Mouse (Mus musculus) midbrain, postnatal 0 days (tissue): ENCODE data around the gene Ston2. TPM values are rescaled to one million over a fixed set of nuclear protein-coding genes. Genes with fewer than 3 reads are reported as not detected.

Experiments used
- ATAC-seq: fragments of 200-750 bp; cut with Nextera tagmentation; 2 replicates; pipeline ENCODE4 v1.8.0; 2017; ENCODE audit warnings: moderate number of reproducible peaks, mild to moderate bottlenecking, moderate TSS enrichment, moderate library complexity; ENCODE audit not compliant: low FRiP score
- DNase-seq: peaks from one replicate; pipeline ENCODE4 v3.0.0-alpha.2; 2015; ENCODE audit warnings: low spot score
- H3K27ac ChIP-seq: fragments of 300-500 bp; sonication (generic); 2 replicates; pipeline ENCODE4 v1.5.1; 2014; ENCODE audit warnings: low read depth, mild to moderate bottlenecking, low read length, mixed read lengths
- H3K27me3 ChIP-seq: fragments of 300-500 bp; sonication (generic); 2 replicates; pipeline ENCODE4 v1.6.1; 2014; ENCODE audit warnings: low read length, control low read depth, mixed read lengths; ENCODE audit not compliant: insufficient read depth
- H3K36me3 ChIP-seq: fragments of 300-500 bp; sonication (generic); 2 replicates; pipeline ENCODE4 v1.6.1; 2014; ENCODE audit warnings: low read length, control low read depth, mixed read lengths; ENCODE audit not compliant: insufficient read depth
- H3K4me1 ChIP-seq: fragments of 300-500 bp; sonication (generic); 2 replicates; pipeline ENCODE4 v1.6.1; 2014; ENCODE audit warnings: mild to moderate bottlenecking, control low read depth, antibody characterized with exemption, low read length, mixed read lengths; ENCODE audit not compliant: insufficient read depth
- H3K4me2 ChIP-seq: fragments of 300-500 bp; sonication (generic); 2 replicates; pipeline ENCODE4 v1.6.1; 2014; ENCODE audit warnings: low read depth, mild to moderate bottlenecking, low read length, mixed read lengths; ENCODE audit not compliant: poor library complexity, severe bottlenecking
- H3K4me3 ChIP-seq: fragments of 300-500 bp; sonication (generic); 2 replicates; pipeline ENCODE4 v1.5.1; 2014; ENCODE audit warnings: low read depth, mild to moderate bottlenecking, low read length, moderate library complexity
- H3K9ac ChIP-seq: fragments of 300-500 bp; sonication (generic); replicated peaks from 2 replicates; pipeline ENCODE4 v1.6.1; 2014; ENCODE audit warnings: mild to moderate bottlenecking, low read length, moderate library complexity, mixed read lengths; ENCODE audit not compliant: poor library complexity, severe bottlenecking
- H3K9me3 ChIP-seq: fragments of 300-500 bp; sonication (generic); 2 replicates; pipeline ENCODE4 v1.6.1; 2016; ENCODE audit warnings: low read length, control low read depth
- CTCF ChIP-seq: IDR thresholded peaks from 2 replicates; pipeline ENCODE4 v1.5.1; 2016; ENCODE audit warnings: antibody characterized with exemption, mild to moderate bottlenecking
- WGBS: fragments of 180-500 bp; shearing (Covaris S2); extraction: QIAGEN DNeasy Blood & Tissue Kit; methylation state at CpG from one replicate; pipeline ENCODE4 v1.1.7; 2014; 5-methylcytosine and 5-hydroxymethylcytosine counted together
- polyA plus RNA-seq: library from polyadenylated mRNA; unstranded; fragments of >200 nt; fragmentation: Nextera tagmentation; extraction: Ambion mirVana; gene quantifications from 2 replicates; pipeline ENCODE4 v1.2.1, GENCODE M21; 2015
- total RNA-seq: library from RNA; depleted of rRNA; stranded (reverse); fragments of >200 nt; gene quantifications from 2 replicates; pipeline ENCODE4 v1.2.3, GENCODE M21; 2014

The Ston2 gene
- total and polyA plus RNA-seq, 2 experiments from 2014 or later = 7.4 to 16.8 TPM

DNA sequence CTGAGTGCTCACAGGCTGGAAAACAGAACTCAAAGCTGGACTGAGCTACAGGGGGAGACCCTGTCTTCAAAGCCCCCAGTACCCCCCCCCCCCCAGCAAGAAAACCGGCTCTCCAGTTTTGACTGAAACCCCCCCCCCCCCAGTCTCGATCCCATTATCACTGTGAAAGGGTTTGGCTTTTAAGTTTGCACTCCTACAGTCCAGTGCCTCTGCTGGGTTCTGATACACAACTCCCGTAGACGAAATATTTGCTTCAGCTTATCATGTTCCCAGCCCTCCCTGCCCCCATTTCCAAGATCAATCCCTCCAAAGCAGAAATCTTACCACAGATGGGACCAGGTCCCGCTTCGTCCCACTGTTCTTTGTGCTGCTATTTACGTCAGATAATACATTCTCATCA is 147.1 kb downstream of the Ston2 start:
- peak; percentile 24; the same call in 1 of the 2 replicates for ATAC-seq
- no peaks in the 10 kb centered on the region for H3K36me3 ChIP-seq
- no peak for DNase-seq
- WGBS = 16% methylated on average over 7 of the region's 7 CpGs
- H3K4me3 ChIP-seq = peak overlapping the region; percentile 13; the same call in 1 of the 2 replicates
- no peaks in the 10 kb centered on the region for H3K27me3 ChIP-seq
- TF ChIP-seq CTCF = no peak
- H3K9ac ChIP-seq = 0 out of 2 replicates have a peak overlapping the region, but pooled peaks have one; percentile 20
- no peak overlapping the region for H3K27ac ChIP-seq
- H3K4me1 ChIP-seq = 0 out of 2 replicates have a peak, but pooled peaks cover 8% of the 10 kb centered on the region
- no peaks in the 10 kb centered on the region for H3K9me3 ChIP-seq
- peak overlapping the region; percentile 44 for H3K4me2 ChIP-seq

DNA sequence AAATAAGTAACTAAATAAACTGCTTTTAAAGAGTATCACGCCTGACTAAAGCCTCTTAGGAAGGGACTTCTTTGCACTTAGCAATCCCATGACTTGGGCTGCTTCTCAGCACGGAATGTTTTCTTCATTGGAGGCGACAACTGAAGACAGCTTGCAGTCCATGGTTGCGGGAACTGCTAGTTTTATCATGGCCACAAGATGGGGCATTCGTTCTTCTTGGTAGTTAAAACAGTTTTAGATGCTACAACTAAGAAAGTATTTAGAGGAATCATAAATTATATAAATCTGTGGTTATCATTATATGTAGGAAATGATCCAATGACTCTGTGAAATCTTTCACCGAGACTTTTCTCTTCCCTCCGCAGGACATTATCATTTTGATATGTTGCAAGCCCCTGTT is 147.5 kb downstream of the Ston2 start:
- no peaks in the 10 kb centered on the region for H3K36me3 ChIP-seq
- TF ChIP-seq CTCF = peak; percentile 92
- no peak overlapping the region for H3K9ac ChIP-seq
- ATAC-seq (no peak), DNase-seq (peak; percentile 85)
- H3K4me3 ChIP-seq = no peak overlapping the region
- 0 out of 2 replicates have a peak, but pooled peaks cover 8% of the 10 kb centered on the region for H3K4me1 ChIP-seq
- no peak overlapping the region; the same call in 1 of the 2 replicates for H3K4me2 ChIP-seq
- no peaks in the 10 kb centered on the region for H3K27me3 ChIP-seq
- 30% methylated on average over 7 of the region's 7 CpGs for WGBS
- H3K27ac ChIP-seq = no peak overlapping the region
- no peaks in the 10 kb centered on the region for H3K9me3 ChIP-seq

DNA sequence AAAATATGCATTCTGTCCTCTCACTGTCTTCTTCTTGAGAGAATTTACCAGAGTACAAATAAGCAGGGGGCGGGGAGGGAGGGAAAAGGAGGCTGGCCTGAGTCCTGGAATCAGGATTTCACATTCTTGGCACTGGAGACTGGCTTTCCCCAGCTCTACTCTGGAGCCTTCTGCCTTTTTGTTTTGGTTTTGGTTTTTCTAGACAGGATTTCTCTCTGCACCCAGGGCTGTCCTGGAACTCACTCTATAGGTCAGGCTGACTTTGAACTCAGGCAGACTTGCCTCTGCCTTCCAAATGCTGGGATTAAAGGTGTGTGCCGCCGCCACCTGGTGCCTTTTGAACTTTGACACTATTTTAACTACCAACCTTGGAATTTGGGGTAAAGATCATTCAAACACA is 149.8 kb downstream of the Ston2 start:
- Histone ChIP-seq H3K4me2 (no peak overlapping the region), H3K27me3 (no peaks in the 10 kb centered on the region), H3K4me3 (no peak overlapping the region), H3K36me3 (no peaks in the 10 kb centered on the region), H3K4me1 (0 out of 2 replicates have a peak, but pooled peaks cover 8% of the 10 kb centered on the region), H3K27ac (no peak overlapping the region), H3K9ac (no peak overlapping the region), H3K9me3 (no peaks in the 10 kb centered on the region)
- DNase-seq = peak; percentile 23
- TF ChIP-seq CTCF = no peak
- WGBS = 69% methylated on average over 3 of the region's 3 CpGs
- ATAC-seq = no peak

DNA sequence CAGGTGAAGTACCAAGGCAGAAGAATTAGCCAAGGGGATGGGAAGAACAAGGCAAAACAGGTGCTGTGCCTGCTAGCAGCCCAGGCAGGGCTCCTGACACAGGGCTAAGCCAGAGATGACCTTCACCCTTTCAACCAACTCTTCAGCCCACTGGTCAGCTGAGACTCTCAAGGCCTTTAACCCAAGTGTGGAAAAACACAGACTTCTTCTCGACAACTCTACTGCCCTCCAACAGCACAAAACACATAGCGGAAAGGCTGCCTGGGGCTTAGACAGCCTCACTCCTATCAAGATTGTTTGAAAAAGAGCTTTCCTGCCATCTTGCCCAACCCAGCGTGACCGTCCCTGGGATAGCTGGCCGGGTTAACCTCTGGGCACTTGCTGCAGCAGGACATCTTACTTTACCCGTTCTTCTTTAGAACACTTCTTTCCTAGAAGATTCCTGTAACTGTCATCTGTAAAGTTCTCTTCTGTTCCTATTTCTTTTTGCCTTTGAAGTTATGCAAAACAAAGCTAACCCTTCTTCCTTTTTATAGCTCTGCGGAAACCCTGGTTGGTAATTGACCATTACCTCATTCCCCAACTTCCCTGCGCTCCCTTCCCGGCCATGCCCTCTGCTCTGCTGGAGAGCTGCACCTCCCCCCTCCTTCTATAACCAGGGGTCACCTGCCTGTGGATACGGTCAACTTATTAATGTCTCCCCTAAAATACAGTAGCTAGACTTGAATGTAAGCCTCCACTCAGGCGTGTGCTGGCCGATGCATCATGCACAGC is 150.9 kb downstream of the Ston2 start:
- H3K27me3 ChIP-seq = no peaks in the 10 kb centered on the region
- no peak overlapping the region for H3K9ac ChIP-seq
- 0 out of 2 replicates have a peak, but pooled peaks cover 8% of the 10 kb centered on the region for H3K4me1 ChIP-seq
- H3K27ac ChIP-seq = no peak overlapping the region
- DNase-seq (no peak), ATAC-seq (no peak)
- no peak for TF ChIP-seq CTCF
- no peak overlapping the region for H3K4me2 ChIP-seq
- WGBS = 69% methylated on average over 12 of the region's 12 CpGs
- H3K4me3 ChIP-seq = no peak overlapping the region
- no peaks in the 10 kb centered on the region for H3K9me3 ChIP-seq
- H3K36me3 ChIP-seq = no peaks in the 10 kb centered on the region

DNA sequence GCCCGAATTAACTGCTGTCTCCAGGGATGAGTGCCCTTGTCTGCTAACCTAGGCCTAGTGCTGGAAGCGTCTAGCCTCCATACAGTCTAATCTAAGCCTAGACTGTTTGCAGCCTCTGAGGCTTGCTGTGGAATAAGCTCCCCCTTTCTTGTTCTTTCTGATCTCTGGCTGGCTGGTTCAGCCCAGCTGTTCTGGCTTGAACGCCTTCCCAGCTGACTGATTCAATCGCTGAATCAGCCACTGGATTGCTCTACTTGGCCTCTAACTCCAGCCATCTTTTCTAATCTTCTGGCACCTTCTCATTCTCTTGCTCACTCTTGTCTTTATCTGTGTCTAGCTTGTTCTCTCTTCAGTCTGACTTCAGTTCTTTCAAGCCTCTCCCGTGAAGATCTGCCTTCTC is 161.7 kb downstream of the Ston2 start:
- Histone ChIP-seq H3K4me1 (no peaks in the 10 kb centered on the region), H3K9me3 (no peaks in the 10 kb centered on the region), H3K4me2 (no peak overlapping the region), H3K36me3 (no peaks in the 10 kb centered on the region), H3K9ac (no peak overlapping the region), H3K4me3 (no peak overlapping the region), H3K27me3 (no peaks in the 10 kb centered on the region), H3K27ac (no peak overlapping the region)
- WGBS = 82% methylated on average over 5 of the region's 5 CpGs
- no peak for TF ChIP-seq CTCF
- DNase-seq (no peak), ATAC-seq (no peak)

DNA sequence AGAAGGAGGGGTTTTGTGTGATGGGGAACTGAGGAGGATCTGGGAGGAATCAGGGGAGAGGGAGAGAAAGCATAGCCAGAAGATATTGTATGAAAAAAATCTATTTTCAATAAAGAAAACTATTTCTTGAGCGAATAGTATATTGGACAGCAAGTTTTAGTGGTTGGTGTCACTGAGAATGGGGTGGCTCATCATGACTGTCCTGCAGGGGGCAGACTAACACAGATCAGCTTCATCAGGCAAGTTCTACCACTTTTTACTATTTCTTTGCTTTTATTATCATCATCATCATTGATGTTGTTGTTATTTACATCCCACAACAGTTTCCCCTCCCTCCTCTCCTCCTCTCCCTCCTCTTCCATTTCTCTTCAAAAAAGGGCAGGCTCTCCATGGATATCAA is 163.2 kb downstream of the Ston2 start:
- H3K27me3 ChIP-seq = no peaks in the 10 kb centered on the region
- WGBS = 77% methylated on average over 1 of the region's 1 CpGs
- TF ChIP-seq CTCF = peak; percentile 60
- DNase-seq = no peak
- no peaks in the 10 kb centered on the region for H3K36me3 ChIP-seq
- no peak overlapping the region for H3K4me3 ChIP-seq
- H3K27ac ChIP-seq = no peak overlapping the region
- ATAC-seq = no peak
- H3K9ac ChIP-seq = no peak overlapping the region
- H3K9me3 ChIP-seq = no peaks in the 10 kb centered on the region
- H3K4me1 ChIP-seq = no peaks in the 10 kb centered on the region
- H3K4me2 ChIP-seq = no peak overlapping the region
